In the genomic region with DNA sequence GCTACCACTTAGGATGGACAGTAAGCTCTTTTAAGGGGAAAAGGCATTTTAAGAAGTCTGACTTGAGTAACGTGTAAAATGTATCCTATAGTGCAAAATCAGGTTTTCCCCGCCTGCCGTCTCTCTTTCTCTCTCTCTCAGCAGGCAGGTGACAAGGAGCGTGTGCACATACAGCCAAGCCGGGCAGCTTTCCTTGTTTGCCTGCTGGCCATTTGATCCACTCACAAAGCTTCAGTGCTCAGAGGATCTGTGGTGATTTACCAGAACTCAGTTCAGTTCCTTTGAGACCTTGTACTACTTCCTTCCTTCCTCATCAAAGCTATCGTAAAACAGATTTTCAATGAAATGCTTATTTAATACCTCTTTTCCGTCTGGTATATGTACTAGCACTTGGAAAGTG, we compare ENCODE assay signal across 27 mouse cellular contexts.
A peak's percentile ranks its signal among the peaks of the same experiment; 100 is the strongest.
DNase-seq lines count a peak whose midpoint lies in the region; ATAC-seq and TF ChIP-seq lines count a peak whose summit lies in the region.
"Had no signal": no experiment of that assay in that cellular context is flagged by ENCODE, and none has a peak within 500 bp of the region (broad histone marks: within the 10 kb centered on the region; RNA-seq: fewer than 3 reads in every experiment).

No protein-coding gene starts in this region.

- WGBS in heart, embryonic 12.5 days: 81% methylated on average over 7 of the region's 7 CpGs
- 63% methylated on average over 7 of the region's 7 CpGs for WGBS in lung, embryonic 14.5 days
- WGBS in midbrain, embryonic 14.5 days: 62% methylated on average over 7 of the region's 7 CpGs
- WGBS in midbrain, embryonic 15.5 days: 54% methylated on average over 7 of the region's 7 CpGs

- no peak for ATAC-seq in heart, embryonic 12.5 days (ENCODE audit: insufficient number of reproducible peaks, low FRiP score)
- no peak for ATAC-seq in lung, embryonic 14.5 days (ENCODE audit: insufficient read depth)
- no peak for ATAC-seq in midbrain, embryonic 14.5 days (ENCODE audit: low FRiP score, low TSS enrichment)
- ATAC-seq in midbrain, embryonic 15.5 days (replicated peaks): no peak
- ATAC-seq: activated CD4-positive, CD25-positive, alpha-beta regulatory T cell, adult 4 months; forebrain, embryonic 16.5 days; hindbrain, postnatal 0 days; inflammation-experienced regulatory T-cells, adult 6 months; intestine, embryonic 16.5 days had no signal

- H3K4me3 ChIP-seq in heart, embryonic 12.5 days: no peak overlapping the region
- no peak overlapping the region for H3K4me3 ChIP-seq in lung, embryonic 14.5 days (ENCODE audit: low read depth, low read length)
- no peak overlapping the region for H3K4me3 ChIP-seq in midbrain, embryonic 14.5 days (replicated peaks; ENCODE audit: low read depth, low read length)
- H3K4me3 ChIP-seq in midbrain, embryonic 15.5 days: no peak overlapping the region
- H3K4me3 ChIP-seq: embryonic facial prominence, embryonic 12.5 days; embryonic facial prominence, embryonic 15.5 days; heart, embryonic 15.5 days; hindbrain, embryonic 10.5 days had no signal

- H3K4me2 ChIP-seq in heart, embryonic 12.5 days: no peak overlapping the region
- H3K4me2 ChIP-seq in lung, embryonic 14.5 days: no peak overlapping the region
- H3K4me2 ChIP-seq in midbrain, embryonic 14.5 days (ENCODE audit: low read length): no peak overlapping the region
- H3K4me2 ChIP-seq in midbrain, embryonic 15.5 days: no peak overlapping the region
- H3K4me2 ChIP-seq: embryonic facial prominence, embryonic 12.5 days; embryonic facial prominence, embryonic 15.5 days; heart, embryonic 11.5 days; heart, embryonic 15.5 days had no signal

- TF ChIP-seq CTCF in lung, embryonic 14.5 days (IDR thresholded peaks at IDR 0.05; ENCODE audit: low read depth): no peak

- H3K9ac ChIP-seq in heart, embryonic 12.5 days: no peak overlapping the region
- no peak overlapping the region for H3K9ac ChIP-seq in lung, embryonic 14.5 days
- no peak overlapping the region for H3K9ac ChIP-seq in midbrain, embryonic 14.5 days (replicated peaks; ENCODE audit: low read length)
- H3K9ac ChIP-seq in midbrain, embryonic 15.5 days: no peak overlapping the region
- H3K9ac ChIP-seq: embryonic facial prominence, embryonic 12.5 days; embryonic facial prominence, embryonic 15.5 days; heart, embryonic 15.5 days had no signal

- no peak overlapping the region for H3K27ac ChIP-seq in heart, embryonic 12.5 days (ENCODE audit: poor library complexity, severe bottlenecking)
- peak overlapping the region; percentile 59 for H3K27ac ChIP-seq in lung, embryonic 14.5 days (ENCODE audit: low read depth)
- H3K27ac ChIP-seq in midbrain, embryonic 14.5 days (replicated peaks; ENCODE audit: low read depth, low read length): peak overlapping the region; percentile 8; the same call in 1 of the 2 replicates
- H3K27ac ChIP-seq in midbrain, embryonic 15.5 days: no peak overlapping the region
- H3K27ac ChIP-seq: embryonic facial prominence, embryonic 12.5 days; embryonic facial prominence, embryonic 15.5 days; heart, embryonic 15.5 days; hindbrain, embryonic 10.5 days; hindbrain, postnatal 0 days had no signal

- H3K36me3 ChIP-seq in heart, embryonic 12.5 days: no peaks in the 10 kb centered on the region
- no peaks in the 10 kb centered on the region for H3K36me3 ChIP-seq in lung, embryonic 14.5 days (ENCODE audit: insufficient read depth)
- H3K36me3 ChIP-seq in midbrain, embryonic 14.5 days (ENCODE audit: control insufficient read depth, insufficient read depth, low read length): no peaks in the 10 kb centered on the region
- H3K36me3 ChIP-seq in midbrain, embryonic 15.5 days (replicated peaks): no peaks in the 10 kb centered on the region
- H3K36me3 ChIP-seq: embryonic facial prominence, embryonic 12.5 days; embryonic facial prominence, embryonic 15.5 days; heart, embryonic 15.5 days; hindbrain, embryonic 10.5 days had no signal

- no peaks in the 10 kb centered on the region for H3K27me3 ChIP-seq in heart, embryonic 12.5 days (replicated peaks)
- no peaks in the 10 kb centered on the region for H3K27me3 ChIP-seq in lung, embryonic 14.5 days (ENCODE audit: insufficient read depth, low read length)
- no peaks in the 10 kb centered on the region for H3K27me3 ChIP-seq in midbrain, embryonic 14.5 days (ENCODE audit: control insufficient read depth, insufficient read depth, low read length)
- no peaks in the 10 kb centered on the region for H3K27me3 ChIP-seq in midbrain, embryonic 15.5 days (replicated peaks)
- H3K27me3 ChIP-seq: embryonic facial prominence, embryonic 12.5 days; embryonic facial prominence, embryonic 15.5 days; heart, embryonic 15.5 days had no signal

- peak; percentile 31 to 39 for DNase-seq in cerebellum, postnatal 10 days
- no peak for DNase-seq in cerebellum, postnatal 4 days (ENCODE audit: low spot score in 2 of 2)
- DNase-seq in heart, adult 11 months: peak; percentile 40
- DNase-seq in lung, embryonic 14.5 days: no peak
- no peak for DNase-seq in lung, postnatal 25 days (ENCODE audit: low spot score)
- DNase-seq in midbrain, embryonic 14.5 days: no peak
- DNase-seq: adrenal gland, adult 8-10 months; adrenal gland, postnatal 25 days; cerebellum, adult 11 months; cerebellum, adult 2 months; cerebellum, adult 9-11 months; gastrocnemius, postnatal 10 days; gastrocnemius, postnatal 36 days; heart, postnatal 10 days; heart, postnatal 36 days had no signal

- peaks cover 18% of the 10 kb centered on the region; the same call in 1 of the 2 replicates for H3K4me1 ChIP-seq in heart, embryonic 12.5 days (replicated peaks)
- H3K4me1 ChIP-seq in lung, embryonic 14.5 days (ENCODE audit: insufficient read depth): 0 out of 2 replicates have a peak, but pooled peaks cover 7% of the 10 kb centered on the region
- peaks cover 11% of the 10 kb centered on the region; the same call in 1 of the 2 replicates for H3K4me1 ChIP-seq in midbrain, embryonic 14.5 days (ENCODE audit: control insufficient read depth, insufficient read depth, low read length)
- H3K4me1 ChIP-seq in midbrain, embryonic 15.5 days: peaks cover 17% of the 10 kb centered on the region; the same call in 1 of the 2 replicates
- H3K4me1 ChIP-seq: heart, embryonic 15.5 days; hindbrain, embryonic 10.5 days had no signal

- no peaks in the 10 kb centered on the region for H3K9me3 ChIP-seq in heart, embryonic 12.5 days (replicated peaks)
- H3K9me3 ChIP-seq in lung, embryonic 14.5 days (ENCODE audit: low read depth, low read length): no peaks in the 10 kb centered on the region
- no peaks in the 10 kb centered on the region for H3K9me3 ChIP-seq in midbrain, embryonic 14.5 days (ENCODE audit: control insufficient read depth, low read length)
- no peaks in the 10 kb centered on the region for H3K9me3 ChIP-seq in midbrain, embryonic 15.5 days
- H3K9me3 ChIP-seq: embryonic facial prominence, embryonic 12.5 days; embryonic facial prominence, embryonic 15.5 days; heart, embryonic 15.5 days; hindbrain, embryonic 10.5 days had no signal

Comparison
In these comparisons a context has a peak if more than half of its experiments do, and no peak if none do; other contexts are left out.
1. DNase-seq: peak in cerebellum, postnatal 10 days (2 of 2) and heart, adult 11 months (single experiment); none in cerebellum, postnatal 4 days (0 of 2), lung, embryonic 14.5 days (single experiment), lung, postnatal 25 days (single experiment) and midbrain, embryonic 14.5 days (single experiment).
2. H3K27ac ChIP-seq: peak in lung, embryonic 14.5 days (single experiment) and midbrain, embryonic 14.5 days (single experiment); none in heart, embryonic 12.5 days (single experiment) and midbrain, embryonic 15.5 days (single experiment).